Mouse (Mus musculus): ENCODE data around the gene Ghdc. TPM values are rescaled to one million over a fixed set of nuclear protein-coding genes. Genes with fewer than 3 reads are reported as not detected.
A peak's percentile ranks its signal among the peaks of the same experiment; 100 is the strongest.

The Ghdc gene
- polyA plus RNA-seq, 1 experiment: 5.4 TPM

- TF ChIP-seq CTCF (IDR thresholded peaks at IDR 0.05; ENCODE audit: low read depth, low read length): no peak
- TF ChIP-seq POLR2A (IDR thresholded peaks at IDR 0.05; ENCODE audit: insufficient read depth, low read length): no peak
- no peak for TF ChIP-seq EP300 (IDR thresholded peaks at IDR 0.05; ENCODE audit: insufficient read depth, low read depth, low read length)
- no peak overlapping the region for H3K9ac ChIP-seq (ENCODE audit: low read depth, poor library complexity, severe bottlenecking)
- H3K4me1 ChIP-seq (ENCODE audit: control insufficient read depth, insufficient read depth, low read length): no peaks in the 10 kb centered on the region
- H3K4me3 ChIP-seq (ENCODE audit: low read depth, low read length): no peak overlapping the region
- H3K27ac ChIP-seq (ENCODE audit: insufficient read depth, low read length): no peak overlapping the region
- no peaks in the 10 kb centered on the region for H3K27me3 ChIP-seq (ENCODE audit: control insufficient read depth, insufficient read depth, low read length, poor library complexity, severe bottlenecking)
- no peaks in the 10 kb centered on the region for H3K36me3 ChIP-seq (ENCODE audit: control insufficient read depth, insufficient read depth, low read length, poor library complexity, severe bottlenecking)
- H3K9me3 ChIP-seq (replicated peaks; ENCODE audit: control insufficient read depth, insufficient read depth, low read length, poor library complexity, severe bottlenecking): no peaks in the 10 kb centered on the region
These were observed 18.9 kb upstream of the Ghdc start for GRCm38 (mm10) chr11:100789702-100790101.

- Histone ChIP-seq H3K36me3 (ENCODE audit: control insufficient read depth, insufficient read depth, low read length, poor library complexity, severe bottlenecking) (no peaks in the 10 kb centered on the region), H3K27ac (ENCODE audit: insufficient read depth, low read length) (no peak overlapping the region), H3K9me3 (replicated peaks; ENCODE audit: control insufficient read depth, insufficient read depth, low read length, poor library complexity, severe bottlenecking) (no peaks in the 10 kb centered on the region), H3K9ac (ENCODE audit: low read depth, poor library complexity, severe bottlenecking) (no peak overlapping the region), H3K4me3 (ENCODE audit: low read depth, low read length) (no peak overlapping the region), H3K27me3 (ENCODE audit: control insufficient read depth, insufficient read depth, low read length, poor library complexity, severe bottlenecking) (no peaks in the 10 kb centered on the region), H3K4me1 (ENCODE audit: control insufficient read depth, insufficient read depth, low read length) (peaks cover 7% of the 10 kb centered on the region)
- TF ChIP-seq EP300 (IDR thresholded peaks at IDR 0.05; ENCODE audit: insufficient read depth, low read depth, low read length): no peak
These were observed 15.0 kb upstream of the Ghdc start for GRCm38 (mm10) chr11:100785774-100786173.

DNA sequence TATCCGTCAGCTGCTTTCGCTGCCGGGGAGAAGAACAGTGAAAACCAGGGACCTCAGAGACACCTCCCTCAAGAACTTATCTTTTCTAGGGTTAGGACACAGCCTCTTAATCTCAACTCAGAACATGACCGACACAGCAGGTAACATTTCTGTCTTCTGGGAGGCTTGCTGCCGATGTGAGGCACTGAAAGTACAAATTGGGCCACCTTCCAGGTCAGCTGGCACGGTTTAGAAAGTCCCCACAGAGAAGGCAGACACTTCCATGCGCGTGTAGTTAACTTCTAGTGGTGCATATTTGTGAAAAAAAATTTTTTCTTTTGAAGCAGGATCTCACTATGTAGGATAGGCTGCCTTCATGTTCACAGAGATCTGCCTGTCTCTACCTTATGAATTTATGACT is 13.5 kb upstream of the Ghdc start:
- TF ChIP-seq EP300 (IDR thresholded peaks at IDR 0.05; ENCODE audit: insufficient read depth, low read depth, low read length): no peak
- H3K36me3 ChIP-seq (ENCODE audit: control insufficient read depth, insufficient read depth, low read length, poor library complexity, severe bottlenecking): no peaks in the 10 kb centered on the region

GRCm38 (mm10) chr11:100782568-100782967 is 11.8 kb upstream of the Ghdc start:
- H3K36me3 ChIP-seq (ENCODE audit: control insufficient read depth, insufficient read depth, low read length, poor library complexity, severe bottlenecking): no peaks in the 10 kb centered on the region
- H3K4me1 ChIP-seq (ENCODE audit: control insufficient read depth, insufficient read depth, low read length): peaks cover 7% of the 10 kb centered on the region
- peak overlapping the region; percentile 6; the same call in 1 of the 2 replicates for H3K9ac ChIP-seq (ENCODE audit: low read depth, poor library complexity, severe bottlenecking)
- no peaks in the 10 kb centered on the region for H3K9me3 ChIP-seq (replicated peaks; ENCODE audit: control insufficient read depth, insufficient read depth, low read length, poor library complexity, severe bottlenecking)
- no peaks in the 10 kb centered on the region for H3K27me3 ChIP-seq (ENCODE audit: control insufficient read depth, insufficient read depth, low read length, poor library complexity, severe bottlenecking)
- TF ChIP-seq EP300 (IDR thresholded peaks at IDR 0.05; ENCODE audit: insufficient read depth, low read depth, low read length) (no peak), CTCF (IDR thresholded peaks at IDR 0.05; ENCODE audit: low read depth, low read length) (no peak), POLR2A (IDR thresholded peaks at IDR 0.05; ENCODE audit: insufficient read depth, low read length) (no peak)
- no peak overlapping the region for H3K27ac ChIP-seq (ENCODE audit: insufficient read depth, low read length)
- H3K4me3 ChIP-seq (ENCODE audit: low read depth, low read length): peak overlapping the region; percentile 63

More for the DNA sequence above, 13.5 kb upstream of the Ghdc start:
- Histone ChIP-seq H3K9me3 (replicated peaks; ENCODE audit: control insufficient read depth, insufficient read depth, low read length, poor library complexity, severe bottlenecking) (no peaks in the 10 kb centered on the region), H3K9ac (ENCODE audit: low read depth, poor library complexity, severe bottlenecking) (no peak overlapping the region), H3K27ac (ENCODE audit: insufficient read depth, low read length) (no peak overlapping the region), H3K4me1 (ENCODE audit: control insufficient read depth, insufficient read depth, low read length) (peaks cover 7% of the 10 kb centered on the region), H3K27me3 (ENCODE audit: control insufficient read depth, insufficient read depth, low read length, poor library complexity, severe bottlenecking) (no peaks in the 10 kb centered on the region), H3K4me3 (ENCODE audit: low read depth, low read length) (no peak overlapping the region)

GRCm38 (mm10) chr11:100781763-100782475 is 11.2 kb upstream of the Ghdc start:
- no peaks in the 10 kb centered on the region for H3K36me3 ChIP-seq (ENCODE audit: control insufficient read depth, insufficient read depth, low read length, poor library complexity, severe bottlenecking)
- no peaks in the 10 kb centered on the region for H3K9me3 ChIP-seq (replicated peaks; ENCODE audit: control insufficient read depth, insufficient read depth, low read length, poor library complexity, severe bottlenecking)
- H3K4me1 ChIP-seq (ENCODE audit: control insufficient read depth, insufficient read depth, low read length): peaks cover 7% of the 10 kb centered on the region
- peak overlapping the region; percentile 63 for H3K4me3 ChIP-seq (ENCODE audit: low read depth, low read length)
- no peaks in the 10 kb centered on the region for H3K27me3 ChIP-seq (ENCODE audit: control insufficient read depth, insufficient read depth, low read length, poor library complexity, severe bottlenecking)
- no peak for TF ChIP-seq EP300 (IDR thresholded peaks at IDR 0.05; ENCODE audit: insufficient read depth, low read depth, low read length)
- no peak for TF ChIP-seq CTCF (IDR thresholded peaks at IDR 0.05; ENCODE audit: low read depth, low read length)
- TF ChIP-seq POLR2A (IDR thresholded peaks at IDR 0.05; ENCODE audit: insufficient read depth, low read length): no peak
- H3K9ac ChIP-seq (ENCODE audit: low read depth, poor library complexity, severe bottlenecking): peak overlapping the region; percentile 6
- peak overlapping the region; percentile 18; the same call in 1 of the 2 replicates for H3K27ac ChIP-seq (ENCODE audit: insufficient read depth, low read length)

DNA sequence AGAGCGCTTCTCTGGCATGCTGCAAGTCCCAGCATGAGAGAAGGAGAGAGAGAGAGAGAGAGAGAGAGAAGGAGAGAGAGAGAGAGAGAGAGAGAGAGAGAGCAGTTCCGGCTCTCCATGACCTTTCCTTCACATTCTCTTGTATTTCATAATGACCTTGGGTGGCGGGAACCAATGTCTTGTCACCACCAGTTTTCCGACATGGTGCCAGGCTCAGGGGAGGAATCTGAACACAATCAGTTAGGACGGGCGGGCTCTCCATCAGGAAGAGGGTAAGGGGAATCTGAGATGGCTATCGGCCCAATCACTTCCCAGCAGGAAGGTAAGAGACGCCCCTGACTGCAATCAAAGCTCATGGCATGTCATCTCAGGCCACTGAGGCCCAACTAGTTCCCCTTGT is 9.5 kb upstream of the Ghdc start:
- TF ChIP-seq EP300 (IDR thresholded peaks at IDR 0.05; ENCODE audit: insufficient read depth, low read depth, low read length): no peak
- TF ChIP-seq CTCF (IDR thresholded peaks at IDR 0.05; ENCODE audit: low read depth, low read length): no peak
- no peak for TF ChIP-seq POLR2A (IDR thresholded peaks at IDR 0.05; ENCODE audit: insufficient read depth, low read length)
- no peak overlapping the region for H3K9ac ChIP-seq (ENCODE audit: low read depth, poor library complexity, severe bottlenecking)
- no peaks in the 10 kb centered on the region for H3K27me3 ChIP-seq (ENCODE audit: control insufficient read depth, insufficient read depth, low read length, poor library complexity, severe bottlenecking)
- no peak overlapping the region for H3K27ac ChIP-seq (ENCODE audit: insufficient read depth, low read length)
- H3K4me1 ChIP-seq (ENCODE audit: control insufficient read depth, insufficient read depth, low read length): peaks cover 7% of the 10 kb centered on the region
- H3K4me3 ChIP-seq (ENCODE audit: low read depth, low read length): no peak overlapping the region
- H3K9me3 ChIP-seq (replicated peaks; ENCODE audit: control insufficient read depth, insufficient read depth, low read length, poor library complexity, severe bottlenecking): no peaks in the 10 kb centered on the region
- H3K36me3 ChIP-seq (ENCODE audit: control insufficient read depth, insufficient read depth, low read length, poor library complexity, severe bottlenecking): no peaks in the 10 kb centered on the region
